Mouse (Mus musculus) CH12.LX (cell line): ENCODE results near the gene Orai1. TPM values are rescaled to one million over a fixed set of nuclear protein-coding genes. Genes with fewer than 3 reads are reported as not detected.
A peak's percentile ranks its signal among the peaks of the same experiment; 100 is the strongest.

ENCODE experiments used
- DNase-seq: peaks from one replicate; pipeline ENCODE4 v3.0.0-alpha.2; 2013; ENCODE audit errors: extremely low read depth
- H3K27ac ChIP-seq: 2 replicates; pipeline ENCODE4 v1.5.1; 2012; ENCODE audit warnings: low read depth, mild to moderate bottlenecking, control low read depth, moderate library complexity; ENCODE audit not compliant: insufficient read depth
- H3K27me3 ChIP-seq: replicated peaks from 2 replicates; pipeline ENCODE3; 2012; ENCODE audit warnings: inconsistent platforms
- H3K36me3 ChIP-seq, 2 experiments: replicated peaks in 1 of 2; 2 replicates each; pipeline versions ENCODE3 to v1.6.1; 2012; ENCODE audit warnings: inconsistent platforms in 1 of 2, low read length in 1 of 2, mild to moderate bottlenecking in 1 of 2, mixed read lengths in 1 of 2, moderate library complexity in 1 of 2; ENCODE audit not compliant: control insufficient read depth in 1 of 2, insufficient read depth in 1 of 2
- H3K4me1 ChIP-seq, 2 experiments: 2 replicates each; pipeline ENCODE4 v1.6.1; 2012; ENCODE audit warnings: inconsistent platforms in 1 of 2, moderate library complexity in 1 of 2; ENCODE audit not compliant: insufficient read depth in 2 of 2, control insufficient read depth in 1 of 2
- H3K4me2 ChIP-seq: 2 replicates; pipeline ENCODE4 v1.6.1; 2012; ENCODE audit warnings: low read depth, mild to moderate bottlenecking, control low read depth; ENCODE audit not compliant: poor library complexity, insufficient read depth, severe bottlenecking
- H3K4me3 ChIP-seq, 3 experiments: fragments of 150-350 bp in 1 of 3; sonication (generic) in 1 of 3; replicated peaks in 1 of 3; 2 replicates each; pipeline versions ENCODE3 to v1.5.1; 2011 to 2012; ENCODE audit warnings: low read depth in 2 of 3, low read length in 2 of 3, mild to moderate bottlenecking in 2 of 3, moderate library complexity in 2 of 3, control low read depth in 1 of 3, improper control_type of control experiment in 1 of 3, inconsistent platforms in 1 of 3, mixed read lengths in 1 of 3; ENCODE audit not compliant: poor library complexity in 1 of 3
- H3K79me2 ChIP-seq: replicated peaks from 2 replicates; pipeline ENCODE4 v1.6.1; 2012; ENCODE audit warnings: mild to moderate bottlenecking, moderate library complexity; ENCODE audit not compliant: control insufficient read depth, poor library complexity, insufficient read depth, severe bottlenecking; ENCODE audit errors: extremely low read depth
- H3K9ac ChIP-seq: 2 replicates; pipeline ENCODE4 v1.6.1; 2012; ENCODE audit warnings: low read depth, mild to moderate bottlenecking, control low read depth, moderate library complexity; ENCODE audit not compliant: insufficient read depth
- H3K9me3 ChIP-seq: replicated peaks from 2 replicates; pipeline ENCODE3; 2012; ENCODE audit warnings: low read length, inconsistent platforms, mixed read lengths
- BHLHE40 ChIP-seq: IDR thresholded peaks from 2 replicates; pipeline ENCODE4 v1.6.1; 2011; ENCODE audit warnings: mild to moderate bottlenecking, low read depth, low read length, improper control_type of control experiment
- CHD1 ChIP-seq: IDR thresholded peaks from 2 replicates; pipeline ENCODE4 v1.6.1; 2012; ENCODE audit warnings: low read depth, low read length, improper control_type of control experiment, inconsistent platforms
- CHD2 ChIP-seq: IDR thresholded peaks from 2 replicates; pipeline ENCODE4 v1.6.1; 2011; ENCODE audit warnings: low read length, improper control_type of control experiment
- CTCF ChIP-seq, 2 experiments: IDR thresholded peaks in 1 of 2; conservative IDR thresholded peaks in 1 of 2; 2 replicates each; pipeline ENCODE4 v1.5.1; 2011 to 2012; ENCODE audit warnings: low read depth in 2 of 2, low read length in 2 of 2, improper control_type of control experiment in 1 of 2, inconsistent platforms in 1 of 2, mild to moderate bottlenecking in 1 of 2, moderate library complexity in 1 of 2
- E2F4 ChIP-seq: IDR thresholded peaks from 2 replicates; pipeline ENCODE4 v1.6.1; 2011; ENCODE audit warnings: low read depth, low read length, improper control_type of control experiment; ENCODE audit not compliant: insufficient replicate concordance
- ELF1 ChIP-seq: IDR thresholded peaks from 2 replicates; pipeline ENCODE4 v1.6.1; 2014; ENCODE audit warnings: low read depth, mild to moderate bottlenecking, inconsistent platforms, low read length, improper control_type of control experiment
- EP300 ChIP-seq: IDR thresholded peaks from 2 replicates; pipeline ENCODE4 v1.6.1; 2011; ENCODE audit warnings: low read length, improper control_type of control experiment
- ETS1 ChIP-seq: conservative IDR thresholded peaks from 2 replicates; pipeline ENCODE4 v1.6.1; 2012; ENCODE audit warnings: low read depth, mild to moderate bottlenecking, inconsistent platforms, low read length, improper control_type of control experiment, moderate library complexity
- GABPA ChIP-seq: IDR thresholded peaks from 2 replicates; pipeline ENCODE4 v1.6.1; 2012; ENCODE audit warnings: low read depth, low read length, improper control_type of control experiment, inconsistent platforms; ENCODE audit not compliant: insufficient replicate concordance
- HCFC1 ChIP-seq: IDR thresholded peaks from 2 replicates; pipeline ENCODE4 v1.6.1; 2012; ENCODE audit warnings: low read depth, mild to moderate bottlenecking, inconsistent platforms, low read length, improper control_type of control experiment
- IRF4 ChIP-seq: IDR thresholded peaks from 2 replicates; pipeline ENCODE4 v1.6.1; 2014; ENCODE audit warnings: low read depth, mild to moderate bottlenecking, inconsistent platforms, low read length, improper control_type of control experiment
- JUN ChIP-seq: IDR thresholded peaks from 2 replicates; pipeline ENCODE4 v1.6.1; 2011; ENCODE audit warnings: low read depth, mild to moderate bottlenecking, low read length, improper control_type of control experiment, moderate library complexity; ENCODE audit not compliant: insufficient read depth
- JUND ChIP-seq: conservative IDR thresholded peaks from 2 replicates; pipeline ENCODE4 v1.6.1; 2011; ENCODE audit warnings: low read depth, low read length, improper control_type of control experiment
- KAT2A ChIP-seq: IDR thresholded peaks from 2 replicates; pipeline ENCODE4 v1.6.1; 2012; ENCODE audit warnings: low read length, improper control_type of control experiment, inconsistent platforms; ENCODE audit not compliant: insufficient replicate concordance
- MAFK ChIP-seq: IDR thresholded peaks from 2 replicates; pipeline ENCODE4 v1.6.1; 2011; ENCODE audit warnings: low read length, improper control_type of control experiment; ENCODE audit not compliant: insufficient replicate concordance
- MAX ChIP-seq: IDR thresholded peaks from 2 replicates; pipeline ENCODE4 v1.6.1; 2011; ENCODE audit warnings: low read length, improper control_type of control experiment
- MAZ ChIP-seq: IDR thresholded peaks from 2 replicates; pipeline ENCODE4 v1.6.1; 2012; ENCODE audit warnings: low read depth, mild to moderate bottlenecking, inconsistent platforms, low read length, improper control_type of control experiment, moderate library complexity
- MEF2A ChIP-seq: IDR thresholded peaks from 2 replicates; pipeline ENCODE4 v1.6.1; 2014; ENCODE audit warnings: low read depth, mild to moderate bottlenecking, inconsistent platforms, low read length, improper control_type of control experiment, borderline replicate concordance
- MXI1 ChIP-seq: IDR thresholded peaks from 2 replicates; pipeline ENCODE4 v1.6.1; 2011; ENCODE audit warnings: mild to moderate bottlenecking, low read depth, low read length, improper control_type of control experiment
- MYC ChIP-seq: IDR thresholded peaks from 2 replicates; pipeline ENCODE4 v1.6.1; 2011; ENCODE audit warnings: low read depth, mild to moderate bottlenecking, improper control_type of control experiment, low read length
- NELFE ChIP-seq: IDR thresholded peaks from 2 replicates; pipeline ENCODE4 v1.6.1; 2011; ENCODE audit warnings: low read depth, low read length, improper control_type of control experiment
- NRF1 ChIP-seq: IDR thresholded peaks from 2 replicates; pipeline ENCODE4 v1.6.1; 2014; ENCODE audit warnings: low read depth, mild to moderate bottlenecking, inconsistent platforms, low read length, improper control_type of control experiment, moderate library complexity
- PAX5 ChIP-seq: IDR thresholded peaks from 2 replicates; pipeline ENCODE4 v1.6.1; 2012; ENCODE audit warnings: low read length, inconsistent platforms, mixed read lengths
- POLR2A ChIP-seq: IDR thresholded peaks from 2 replicates; pipeline ENCODE4 v1.6.1; 2011; ENCODE audit warnings: low read depth, mild to moderate bottlenecking, improper control_type of control experiment, low read length
- POLR2AphosphoS2 ChIP-seq: IDR thresholded peaks from 2 replicates; pipeline ENCODE4 v1.6.1; 2011; ENCODE audit warnings: low read depth, low read length, improper control_type of control experiment
- RAD21 ChIP-seq: IDR thresholded peaks from 2 replicates; pipeline ENCODE4 v1.6.1; 2011; ENCODE audit warnings: low read depth, mild to moderate bottlenecking, low read length, improper control_type of control experiment, moderate library complexity
- RCOR1 ChIP-seq: conservative IDR thresholded peaks from 2 replicates; pipeline ENCODE4 v1.6.1; 2012; ENCODE audit warnings: low read depth, mild to moderate bottlenecking, inconsistent platforms, low read length, improper control_type of control experiment
- SIN3A ChIP-seq: IDR thresholded peaks from 2 replicates; pipeline ENCODE4 v1.6.1; 2012; ENCODE audit warnings: low read length, improper control_type of control experiment, inconsistent platforms
- SMC3 ChIP-seq: IDR thresholded peaks from 2 replicates; pipeline ENCODE4 v1.6.1; 2011; ENCODE audit warnings: low read depth, low read length, improper control_type of control experiment
- TBP ChIP-seq: conservative IDR thresholded peaks from 2 replicates; pipeline ENCODE4 v1.6.1; 2011; ENCODE audit warnings: low read depth, low read length, improper control_type of control experiment
- TCF12 ChIP-seq: IDR thresholded peaks from 2 replicates; pipeline ENCODE4 v1.6.1; 2014; ENCODE audit warnings: low read depth, mild to moderate bottlenecking, inconsistent platforms, low read length, improper control_type of control experiment
- UBTF ChIP-seq: IDR thresholded peaks from 2 replicates; pipeline ENCODE4 v1.6.1; 2012; ENCODE audit warnings: low read depth, mild to moderate bottlenecking, inconsistent platforms, low read length, improper control_type of control experiment, moderate library complexity
- USF1 ChIP-seq: IDR thresholded peaks from 2 replicates; pipeline ENCODE4 v1.6.1; 2014; ENCODE audit warnings: low read depth, mild to moderate bottlenecking, inconsistent platforms, low read length, improper control_type of control experiment
- USF2 ChIP-seq: conservative IDR thresholded peaks from 2 replicates; pipeline ENCODE4 v1.6.1; 2011; ENCODE audit warnings: low read depth, low read length, improper control_type of control experiment
- ZC3H11A ChIP-seq: IDR thresholded peaks from 2 replicates; pipeline ENCODE4 v1.6.1; 2012; ENCODE audit warnings: low read depth, mild to moderate bottlenecking, inconsistent platforms, low read length, improper control_type of control experiment
- ZKSCAN1 ChIP-seq: IDR thresholded peaks from 2 replicates; pipeline ENCODE4 v1.6.1; 2012; ENCODE audit warnings: low read depth, inconsistent platforms, low read length, improper control_type of control experiment, borderline replicate concordance
- ZMIZ1 ChIP-seq: IDR thresholded peaks from 2 replicates; pipeline ENCODE4 v1.6.1; 2012; ENCODE audit warnings: low read depth, mild to moderate bottlenecking, inconsistent platforms, low read length, improper control_type of control experiment
- ZNF384 ChIP-seq: IDR thresholded peaks from 2 replicates; pipeline ENCODE4 v1.6.1; 2012; ENCODE audit warnings: low read depth, low read length, improper control_type of control experiment, inconsistent platforms
- dilution Hi-C: fragments of 300-500 bp; cut with MboI; formaldehyde crosslinking; loops from 2 replicates; pipeline ENCODE4 v1.14.3; 2020; ENCODE audit warnings: low sequenced_read_pairs; ENCODE audit not compliant: extremely low pct_unique_long_range_greater_than_20kb, extremely low pct_ligation_motif_present
- in situ Hi-C: fragments of 300-500 bp; cut with MboI; formaldehyde crosslinking; loops from 3 replicates; pipeline ENCODE4 v1.14.3; 2019; ENCODE audit warnings: low sequenced_read_pairs, low pct_ligation_motif_present, low pct_unique_long_range_greater_than_20kb, mixed read lengths
- polyA plus RNA-seq: library from polyadenylated mRNA; unstranded; fragments of >175 nt; gene quantifications from 2 replicates; pipeline ENCODE4 v1.2.1, GENCODE M21; 2012; ENCODE audit warnings: low read depth; ENCODE audit not compliant: insufficient read length
- total RNA-seq, 2 experiments: library from RNA; depleted of rRNA; stranded (reverse); fragments of 300-350 nt in 1 of 2; fragments of >200 nt in 1 of 2; gene quantifications; 2 replicates each; pipeline ENCODE4 v1.2.3; 2012 to 2014

Gene Orai1
- total and polyA plus RNA-seq, 3 experiments: 17.4 to 27.7 (median 17.8) TPM

- H3K9me3 ChIP-seq: no peaks in the 10 kb centered on the region
- TF ChIP-seq ELF1: peak; percentile 43; the same call in 1 of the 2 replicates
- TF ChIP-seq PAX5: no peak
- TF ChIP-seq ZKSCAN1: no peak
- no peak for TF ChIP-seq JUN
- no peak for TF ChIP-seq EP300
- peak; percentile 71 for TF ChIP-seq MXI1
- no peak for TF ChIP-seq MAFK
- no peak for TF ChIP-seq MEF2A
- TF ChIP-seq RAD21: no peak
- no peak for TF ChIP-seq USF1
- peak; percentile 66; the same call in 1 of the 2 replicates for TF ChIP-seq SIN3A
- TF ChIP-seq UBTF: 0 out of 2 replicates have a peak, but pooled peaks have one; percentile 35
- TF ChIP-seq POLR2AphosphoS2: no peak
- no peak for TF ChIP-seq USF2
- TF ChIP-seq MAX: 0 out of 2 replicates have a peak, but pooled peaks have one; percentile 48
- TF ChIP-seq ZC3H11A: no peak
- no peak for TF ChIP-seq KAT2A
- no peak for TF ChIP-seq E2F4
- TF ChIP-seq ETS1: no peak
- TF ChIP-seq POLR2A: peak; percentile 73
- TF ChIP-seq MAZ: peak; percentile 80
- TF ChIP-seq HCFC1: peak; percentile 49
- TF ChIP-seq GABPA: no peak
- TF ChIP-seq MYC: no peak
- TF ChIP-seq CHD1: no peak
- TF ChIP-seq ZMIZ1: peak; percentile 65; the same call in 1 of the 2 replicates
- peak; percentile 56 for TF ChIP-seq TCF12
- TF ChIP-seq JUND: no peak
- TF ChIP-seq NELFE: peak; percentile 36; the same call in 1 of the 2 replicates
- no peak for TF ChIP-seq CTCF (conservative IDR thresholded peaks at IDR 0.05 in 1 of 2, IDR thresholded peaks at IDR 0.05 in 1 of 2; ENCODE audit: low read depth in 2 of 2, low read length in 2 of 2)
- TF ChIP-seq CHD2: no peak
- no peak for TF ChIP-seq ZNF384
- TF ChIP-seq IRF4: no peak
- no peak for TF ChIP-seq SMC3
- no peak for TF ChIP-seq BHLHE40
- no peak for TF ChIP-seq NRF1
- no peak for TF ChIP-seq TBP
- no peak for TF ChIP-seq RCOR1
- H3K36me3 ChIP-seq: no peaks in the 10 kb centered on the region
- in situ Hi-C loops (loop anchor here (5.0 kb wide), 1 partner anchor 107 kb away; no protein-coding TSS in a partner anchor), dilution Hi-C loops (no loop called here)
- H3K4me3 ChIP-seq: peak overlapping the region; percentile 30 to 54 (median 31)
- peak overlapping the region; percentile 90 for H3K4me2 ChIP-seq
- H3K27me3 ChIP-seq: no peaks in the 10 kb centered on the region
- DNase-seq: peak; percentile 71
- H3K27ac ChIP-seq: no peak overlapping the region
- no peaks in the 10 kb centered on the region for H3K79me2 ChIP-seq
- H3K4me1 ChIP-seq: peaks cover 0 to 18% of the 10 kb centered on the region in 2 experiments; a peak in 2 of 4 replicates
- H3K9ac ChIP-seq: peak overlapping the region; percentile 34; the same call in 1 of the 2 replicates
Measured at GRCm38 (mm10) chr5:123039120-123039752, 24.4 kb downstream of the Orai1 start.
